Mouse (Mus musculus): ENCODE measurements around the gene Arl3. TPM values are rescaled to one million over a fixed set of nuclear protein-coding genes. Genes with fewer than 3 reads are reported as not detected.

Arl3 gene
- total RNA-seq, 2 experiments from 2014 or later = 79.9 to 86.2 TPM

DNA sequence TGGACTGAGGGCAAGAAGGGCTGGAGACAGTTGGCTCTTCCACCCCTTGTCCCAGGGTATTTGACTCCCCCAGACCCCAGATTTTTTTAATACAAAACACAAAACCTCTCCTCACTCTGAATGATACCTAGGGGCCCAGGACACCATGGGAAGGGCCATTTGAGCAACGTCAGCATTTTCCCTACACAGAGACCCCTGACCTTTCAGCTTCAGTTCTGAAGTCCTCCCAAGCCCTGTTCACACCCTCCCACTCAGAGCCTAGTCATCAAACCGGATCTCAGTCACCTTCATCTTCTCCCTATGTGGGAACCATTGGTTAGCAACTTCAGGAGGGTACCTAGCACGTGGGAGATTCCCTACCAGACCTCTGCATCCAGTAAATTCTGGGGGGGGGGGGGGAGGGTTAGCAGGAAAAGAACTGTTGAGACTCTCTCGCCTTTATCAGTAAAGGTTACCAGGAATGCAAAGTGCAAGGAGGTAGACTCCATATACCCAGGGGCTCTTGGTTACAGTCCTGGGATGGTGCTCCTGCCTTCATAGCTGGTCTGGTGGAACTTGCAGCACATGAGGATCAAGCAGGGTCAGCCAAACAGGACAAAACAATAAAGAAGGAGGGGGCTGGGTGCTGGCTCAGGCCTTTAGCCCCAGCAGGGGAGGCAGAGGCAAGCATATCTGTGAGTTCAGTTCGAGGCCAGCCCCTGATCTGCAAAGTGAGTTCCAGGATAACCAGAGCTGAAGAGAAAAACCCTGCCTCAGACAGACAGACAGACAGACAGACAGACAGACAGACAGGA is 54.0 kb downstream of the Arl3 start:
- no peak for DNase-seq (ENCODE audit: low spot score)

DNA sequence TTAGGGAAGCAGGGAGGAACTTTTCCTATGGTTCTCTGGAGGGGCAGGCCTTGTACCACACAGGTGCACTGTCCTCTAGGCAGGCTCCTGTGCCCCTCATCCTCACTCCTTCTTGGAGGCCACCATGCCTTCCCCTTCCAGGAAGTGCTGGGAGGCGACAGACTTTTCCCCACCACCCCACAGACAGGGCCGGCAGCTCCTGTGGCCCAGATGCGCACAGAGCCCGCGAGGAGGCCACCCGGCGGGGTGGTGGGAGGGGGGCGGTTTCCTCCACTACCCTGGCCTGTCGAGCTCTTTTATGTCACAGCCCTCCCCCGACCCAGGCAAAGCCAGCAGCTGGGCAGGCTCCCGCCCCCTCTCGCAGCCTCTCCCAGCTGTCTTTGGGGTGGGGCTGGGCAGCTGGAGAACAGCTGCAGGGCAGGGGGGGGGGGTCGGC is 54.6 kb downstream of the Arl3 start:
- DNase-seq (ENCODE audit: low spot score) = no peak

DNA sequence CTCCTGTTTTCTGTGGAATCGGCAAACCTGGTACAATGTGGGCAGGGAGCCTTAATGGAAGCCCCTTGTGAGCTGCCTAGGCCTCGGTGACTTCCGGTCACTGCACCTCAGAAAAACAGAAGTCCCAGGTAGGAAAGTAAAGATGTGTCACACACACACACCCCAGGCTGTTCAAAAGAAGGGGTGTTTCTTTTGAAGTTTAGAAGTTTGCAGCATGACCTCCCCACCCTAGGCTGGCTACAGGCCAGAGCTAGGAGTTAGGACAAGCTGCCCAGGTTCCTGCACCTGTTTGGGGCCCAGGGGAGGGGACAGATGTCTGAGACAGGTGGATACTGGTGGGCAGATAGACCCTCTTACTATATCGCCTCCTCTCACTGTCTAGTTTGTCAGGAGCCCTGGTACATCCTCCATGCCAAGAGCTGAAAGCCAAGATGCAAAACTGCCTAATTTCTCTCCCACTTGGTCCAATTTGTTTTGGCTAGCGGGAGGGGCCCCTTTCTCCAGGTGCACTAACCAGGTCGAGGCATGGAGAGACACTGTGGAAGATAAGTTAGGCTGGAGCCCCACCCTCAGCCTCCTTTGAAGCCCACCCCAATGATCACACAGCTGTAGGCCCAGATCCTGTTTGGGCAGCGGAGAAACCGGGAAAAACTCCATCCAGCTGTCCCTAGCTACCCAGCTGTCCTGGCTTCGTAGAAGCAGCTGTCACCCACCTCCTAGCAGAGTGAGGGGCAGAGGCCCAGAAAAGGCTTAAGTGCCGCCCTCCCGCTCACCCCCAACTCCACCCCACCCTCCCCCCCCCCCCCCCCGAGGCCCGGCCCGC is 55.3 kb downstream of the Arl3 start:
- no peak for DNase-seq (ENCODE audit: low spot score)

DNA sequence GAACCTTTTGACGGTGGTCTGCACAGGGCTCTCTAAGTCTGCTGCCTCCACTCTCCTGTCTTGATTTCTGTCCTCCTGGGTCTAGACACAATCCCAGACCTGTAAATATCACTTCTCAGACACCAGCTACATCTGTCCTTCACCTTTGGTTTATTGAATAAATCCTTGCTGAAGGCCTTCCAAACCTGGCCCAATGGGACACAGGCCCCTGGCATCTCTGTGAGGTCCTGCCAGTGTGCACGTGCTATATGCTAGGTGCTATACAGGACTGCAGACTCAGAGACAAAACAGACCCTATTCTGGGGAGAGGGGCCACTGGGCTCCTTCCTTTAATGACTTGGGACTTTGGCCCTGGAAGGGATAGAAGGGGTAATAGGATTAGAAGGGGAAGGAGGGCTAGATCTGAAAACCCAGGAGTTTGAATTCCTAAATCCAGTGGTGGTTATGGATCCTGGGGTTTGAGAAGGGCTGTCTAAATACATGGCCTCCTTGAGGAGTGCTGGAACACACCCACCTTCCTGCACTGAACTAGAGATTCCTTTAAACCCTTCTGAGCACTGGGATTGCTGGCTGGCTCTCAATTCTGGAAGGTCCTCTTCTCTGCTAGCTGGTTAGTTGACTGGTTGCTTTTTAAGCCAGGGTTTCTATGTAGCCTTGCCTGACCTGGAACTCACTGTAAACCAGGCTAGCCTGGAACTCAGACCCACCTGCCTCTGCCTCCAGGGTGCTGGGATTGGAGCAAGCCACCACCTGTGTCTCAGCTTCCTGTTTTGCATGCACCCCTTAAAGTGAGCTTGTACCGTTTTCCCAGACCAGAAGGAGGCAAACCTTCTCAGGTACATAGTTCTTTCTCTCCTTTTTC is 56.1 kb downstream of the Arl3 start:
- DNase-seq (ENCODE audit: low spot score) = no peak

DNA sequence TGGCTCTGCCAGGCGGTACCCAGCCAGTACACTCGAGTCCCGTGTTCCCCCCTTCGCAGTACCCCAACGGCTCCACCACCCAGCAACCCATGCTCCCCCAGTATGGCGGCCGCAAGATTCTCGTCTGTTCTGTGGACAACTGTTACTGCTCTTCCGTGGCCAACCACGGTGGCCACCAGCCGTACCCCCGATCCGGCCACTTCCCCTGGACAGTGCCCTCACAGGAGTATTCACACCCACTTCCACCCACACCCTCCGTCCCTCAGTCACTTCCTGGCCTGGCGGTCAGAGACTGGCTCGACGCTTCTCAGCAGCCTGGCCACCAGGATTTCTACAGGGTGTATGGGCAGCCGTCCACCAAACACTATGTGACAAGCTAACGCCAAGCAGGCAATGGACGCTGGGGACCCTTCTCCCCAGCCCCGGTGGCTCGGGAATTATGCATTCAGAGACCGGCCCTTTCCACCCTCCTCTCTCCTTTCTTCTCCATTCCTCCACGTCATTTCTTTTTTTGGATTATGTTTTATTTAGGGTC is 57.6 kb downstream of the Arl3 start:
- no peak for DNase-seq (ENCODE audit: low spot score)

DNA sequence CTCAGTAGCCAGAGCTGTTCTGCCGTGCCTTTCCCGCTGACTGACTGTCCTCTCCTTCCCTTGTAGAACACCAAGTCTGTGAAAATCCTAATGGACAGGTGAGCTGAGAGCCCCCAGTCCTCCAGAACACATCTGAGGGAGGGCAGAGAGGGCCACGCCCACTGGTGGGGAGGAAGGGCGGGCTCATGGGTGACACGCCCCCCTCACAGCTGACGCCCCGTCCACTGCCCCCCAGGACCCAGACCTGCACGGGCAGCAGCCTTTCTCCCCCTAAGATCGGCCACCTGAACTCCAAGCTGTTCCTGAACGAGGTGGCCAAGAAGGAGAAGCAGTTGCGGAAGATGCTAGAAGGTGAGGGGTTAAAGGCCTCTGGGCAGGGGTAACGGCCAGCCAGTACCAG is 58.6 kb downstream of the Arl3 start:
- DNase-seq (ENCODE audit: low spot score) = no peak

DNA sequence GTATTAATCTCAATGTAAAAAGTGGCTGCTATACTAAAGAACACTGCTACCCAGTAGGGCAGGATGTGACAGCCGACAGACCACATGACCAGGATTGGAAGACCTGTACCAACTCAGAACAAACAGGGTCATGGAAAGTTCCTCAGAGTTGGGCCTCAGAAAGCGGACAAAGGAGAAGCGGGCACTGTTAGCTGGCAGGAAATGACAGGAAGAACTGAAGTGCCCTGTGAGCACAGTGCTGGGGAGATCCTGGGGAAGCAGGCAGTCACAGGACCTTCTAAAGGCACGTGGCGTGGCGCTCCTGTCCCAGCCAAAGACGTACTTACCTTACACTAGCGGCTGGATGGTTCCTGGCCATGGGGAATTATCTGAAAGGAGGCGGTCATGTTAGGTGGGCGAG is 61.7 kb downstream of the Arl3 start:
- DNase-seq (ENCODE audit: low spot score) = no peak

DNA sequence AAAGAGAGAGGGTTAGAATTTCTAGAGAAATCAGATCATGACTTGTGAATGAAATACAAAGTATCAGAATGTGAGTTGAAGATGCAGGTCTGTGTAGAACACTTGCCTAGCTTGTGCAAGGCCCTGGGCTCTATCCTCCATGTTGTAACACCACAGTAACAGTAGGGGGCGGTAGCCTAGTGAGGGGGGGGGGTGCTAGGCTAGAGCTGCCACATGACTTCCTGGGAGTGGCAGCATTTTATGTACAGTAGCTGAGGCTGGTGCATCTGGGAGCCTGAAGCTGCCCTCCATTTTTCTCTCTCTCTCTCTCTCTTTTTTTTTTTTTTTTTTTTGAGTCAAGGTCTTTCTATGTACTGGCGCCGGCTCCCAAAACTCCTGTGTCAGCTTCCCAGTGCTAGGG is 62.2 kb downstream of the Arl3 start:
- no peak for DNase-seq (ENCODE audit: low spot score)

DNA sequence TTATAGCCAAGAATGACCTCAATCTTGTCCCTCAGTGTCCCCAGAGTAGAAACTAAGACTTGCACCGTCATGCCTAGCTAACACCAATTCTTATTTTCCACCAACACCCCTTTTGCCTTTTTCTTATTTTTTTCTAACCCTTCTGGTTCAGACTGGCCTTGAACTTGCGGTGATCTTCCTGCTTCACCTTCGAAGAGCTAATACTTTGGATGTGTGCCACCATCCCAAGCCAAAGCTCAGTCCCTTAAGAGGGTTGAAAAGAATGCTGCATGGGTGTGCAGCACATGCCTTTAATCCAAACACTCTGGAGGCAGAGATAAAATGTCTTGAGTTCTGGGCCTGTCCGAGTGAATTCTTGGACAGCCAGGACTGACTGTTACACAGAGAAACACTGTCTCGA is 62.6 kb downstream of the Arl3 start:
- DNase-seq (ENCODE audit: low spot score) = no peak

DNA sequence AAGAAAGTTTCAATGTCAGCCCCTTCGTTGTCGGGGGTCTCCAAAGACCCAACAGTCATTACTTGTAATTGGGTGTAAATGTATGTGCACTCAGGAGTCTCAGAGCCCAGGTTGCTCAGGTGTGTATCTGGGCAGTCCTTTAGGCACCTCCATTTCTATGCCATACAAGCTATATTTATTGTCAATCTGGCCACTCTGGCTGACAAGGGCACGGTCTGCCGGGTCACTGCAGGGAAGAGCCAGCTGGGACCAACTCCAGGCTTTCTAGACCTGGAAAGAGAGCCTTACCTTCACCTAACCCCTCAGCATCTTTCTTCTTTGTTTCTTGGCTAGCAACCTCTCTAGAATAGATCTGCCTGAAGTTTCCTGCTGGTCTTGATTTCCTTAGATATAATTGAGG is 63.3 kb downstream of the Arl3 start:
- DNase-seq (ENCODE audit: low spot score) = no peak

DNA sequence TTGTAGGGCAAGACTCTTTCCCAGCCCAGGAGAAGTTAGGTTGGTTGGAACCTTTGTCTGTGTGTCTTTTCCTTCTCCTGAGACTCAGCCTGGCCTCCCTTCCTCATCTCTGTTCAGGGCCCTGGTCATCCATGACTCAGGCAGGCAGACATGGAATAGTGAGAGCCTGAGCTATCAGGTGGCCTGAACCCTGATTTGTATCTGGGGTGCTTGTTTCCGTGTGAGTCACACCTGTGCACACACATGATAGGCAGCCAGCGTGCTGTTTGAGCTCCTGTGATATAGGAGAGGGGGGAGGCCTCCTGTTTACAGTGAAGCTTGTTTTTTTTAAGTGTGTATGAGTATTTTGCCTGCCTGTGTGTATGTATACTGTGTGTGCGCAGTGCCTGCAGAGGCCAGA is 63.8 kb downstream of the Arl3 start:
- DNase-seq (ENCODE audit: low spot score) = no peak

DNA sequence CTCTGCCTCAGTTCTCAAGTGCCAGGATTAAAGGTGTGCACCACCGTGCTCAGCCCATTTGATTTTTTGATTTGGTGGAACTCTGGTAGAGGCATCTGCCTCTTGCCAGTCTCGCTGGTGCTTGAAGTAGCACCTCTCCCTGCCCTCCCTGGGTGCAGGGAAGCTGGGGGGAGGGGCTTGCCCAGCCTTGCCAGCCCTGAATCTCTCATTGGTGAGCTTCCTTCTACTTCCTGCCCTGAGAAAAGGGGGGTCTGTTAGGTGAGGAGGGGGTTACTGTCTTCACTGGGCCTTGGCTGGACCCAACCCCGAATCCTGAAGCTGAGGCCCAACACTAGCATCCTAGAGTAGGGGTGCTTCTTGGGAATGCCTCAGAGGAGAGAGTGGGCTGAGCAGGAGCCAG is 64.3 kb downstream of the Arl3 start:
- no peak for DNase-seq (ENCODE audit: low spot score)

DNA sequence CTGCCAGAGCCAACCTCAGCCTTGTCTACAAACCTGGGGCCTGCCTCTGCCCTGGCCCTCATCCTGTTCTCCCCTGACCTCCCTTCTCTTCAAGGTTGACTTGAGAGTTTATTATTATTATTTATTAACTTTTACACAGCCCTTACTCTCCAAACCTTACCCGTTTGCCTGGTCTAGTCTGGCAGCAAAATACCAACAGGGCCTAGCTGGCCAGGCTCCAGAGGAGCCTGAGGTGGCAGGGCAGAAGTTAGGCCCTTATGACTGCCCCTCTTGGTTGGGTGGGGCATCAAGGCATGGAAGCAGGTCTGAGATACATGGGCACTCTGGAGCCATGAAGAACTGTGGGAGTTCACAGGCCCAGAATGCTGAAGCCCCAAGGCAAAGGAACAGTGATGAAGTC is 65.2 kb downstream of the Arl3 start:
- DNase-seq (ENCODE audit: low spot score) = no peak

DNA sequence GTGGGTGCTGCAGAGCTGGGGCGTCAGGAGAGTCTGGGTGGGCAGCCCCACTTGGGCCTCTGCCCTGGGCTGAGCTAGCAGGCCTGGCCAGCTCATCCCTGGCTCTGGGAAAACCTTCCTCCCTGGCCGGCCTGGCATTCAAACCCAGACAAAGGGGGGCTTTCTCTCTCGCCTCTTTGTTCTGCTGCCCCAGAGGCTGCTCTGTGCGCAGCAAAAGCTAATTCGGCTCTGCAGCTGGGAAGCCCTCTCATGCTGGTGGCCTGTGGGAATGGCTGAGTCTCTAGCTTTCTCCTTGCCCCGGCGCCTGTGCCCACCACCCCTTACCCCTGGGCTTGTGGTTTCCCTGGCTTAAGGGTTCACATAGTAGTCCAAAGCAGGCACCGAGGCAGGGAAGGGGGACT is 65.8 kb downstream of the Arl3 start:
- DNase-seq (ENCODE audit: low spot score) = no peak

DNA sequence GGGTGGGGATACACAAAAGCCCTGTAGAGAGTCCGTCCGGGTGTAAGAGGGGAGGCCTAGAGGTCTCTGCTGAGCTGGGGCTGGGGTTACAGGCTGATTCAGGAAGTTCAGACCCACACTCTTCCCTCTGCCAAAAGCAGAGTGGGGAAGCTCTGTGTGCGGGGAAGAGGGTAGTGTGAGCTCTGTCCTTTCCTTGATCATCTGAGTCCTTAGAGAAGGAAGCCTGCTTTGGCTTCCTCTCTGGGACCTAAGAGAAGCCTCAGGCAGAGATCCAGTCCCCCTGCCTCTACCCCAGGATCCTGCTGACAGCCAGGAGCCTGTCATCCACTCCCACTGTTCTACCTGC is 66.7 kb downstream of the Arl3 start:
- DNase-seq (ENCODE audit: low spot score) = no peak

DNA sequence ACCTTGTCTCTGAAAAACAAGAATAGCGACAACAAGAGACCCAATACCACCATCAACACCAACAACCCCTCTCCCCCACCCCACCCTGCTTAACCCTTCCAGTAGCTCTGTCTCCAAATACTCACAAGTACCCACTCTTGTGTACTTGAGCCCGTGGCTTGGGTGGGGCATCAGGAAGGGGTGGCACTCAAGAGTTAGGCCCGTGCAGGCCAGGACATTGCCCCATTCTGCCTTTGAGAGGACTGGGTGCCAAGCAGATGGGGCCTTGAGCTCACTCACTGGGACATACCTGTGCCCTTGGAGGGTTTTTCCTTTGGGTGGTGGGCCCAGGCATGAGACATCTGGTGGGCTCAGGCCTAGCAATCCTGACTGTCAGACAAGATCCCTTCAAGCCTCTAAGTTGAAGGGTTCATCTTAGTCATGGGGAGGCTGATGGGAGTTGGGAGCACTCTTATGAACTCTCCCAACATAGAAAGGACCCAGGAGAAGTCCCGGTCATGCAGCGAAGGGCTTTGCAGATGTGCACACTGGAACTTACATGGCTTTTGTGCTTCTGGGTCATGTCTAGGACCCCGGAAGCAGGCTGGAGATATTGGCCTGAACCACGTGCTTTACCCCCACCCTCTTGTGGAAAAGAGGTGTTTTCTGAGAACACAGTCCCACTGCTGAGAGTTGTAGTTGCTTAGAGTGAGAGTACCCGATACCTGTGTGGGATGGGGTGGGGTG is 67.2 kb downstream of the Arl3 start:
- no peak for DNase-seq (ENCODE audit: low spot score)

DNA sequence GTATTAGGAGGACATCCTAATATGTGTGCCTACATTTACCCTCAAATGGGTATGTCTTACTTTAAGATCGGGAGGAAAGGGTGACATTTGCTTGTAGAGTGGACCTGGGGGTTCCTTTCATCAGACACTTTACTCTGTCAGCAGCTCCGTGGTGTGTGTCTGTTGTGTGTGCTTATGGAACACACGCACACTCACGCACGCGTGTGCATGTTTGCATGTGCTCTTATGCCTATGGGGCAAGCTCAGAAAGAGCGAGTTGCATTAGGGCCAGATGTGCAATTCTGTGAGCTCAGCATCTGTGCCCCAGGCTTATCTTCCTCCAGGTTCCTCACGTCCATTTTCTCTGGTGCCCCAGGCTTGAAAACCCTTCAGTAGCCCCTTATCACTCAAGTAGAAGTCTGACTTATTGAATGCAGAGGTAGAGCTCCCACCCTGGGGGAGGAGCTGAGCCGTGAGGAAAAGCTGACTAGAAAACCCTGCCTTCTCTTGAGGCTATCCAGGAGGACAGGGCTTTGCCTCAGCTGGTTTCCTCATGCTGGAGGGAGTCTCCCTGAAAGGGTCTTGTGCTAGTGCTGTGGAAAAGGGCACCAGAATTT is 68.1 kb downstream of the Arl3 start:
- DNase-seq (ENCODE audit: low spot score) = no peak

DNA sequence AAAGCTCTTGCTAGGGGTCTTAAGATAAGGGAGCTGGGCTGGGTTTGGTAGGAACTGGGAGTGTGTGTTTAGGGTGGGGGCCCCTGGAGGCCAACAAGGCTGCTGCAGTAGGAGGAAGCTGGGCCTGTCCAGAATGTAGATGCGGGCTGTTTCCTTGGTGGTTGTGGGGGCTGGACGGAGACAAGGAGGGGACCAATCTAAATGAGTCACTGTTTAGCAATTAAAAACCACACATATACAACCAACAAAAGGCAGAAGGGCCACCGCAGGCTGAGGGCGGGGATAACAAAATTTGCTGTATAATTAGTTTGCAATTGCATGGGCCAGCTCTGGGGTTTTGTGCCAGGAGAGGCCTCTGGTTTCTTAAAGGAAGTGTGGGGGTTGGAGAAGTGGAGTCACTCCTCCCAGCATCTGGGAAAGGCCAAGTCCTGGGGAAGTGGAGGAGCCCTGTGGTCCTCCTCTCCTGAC is 68.9 kb downstream of the Arl3 start:
- peak; percentile 56 for DNase-seq (ENCODE audit: low spot score)

DNA sequence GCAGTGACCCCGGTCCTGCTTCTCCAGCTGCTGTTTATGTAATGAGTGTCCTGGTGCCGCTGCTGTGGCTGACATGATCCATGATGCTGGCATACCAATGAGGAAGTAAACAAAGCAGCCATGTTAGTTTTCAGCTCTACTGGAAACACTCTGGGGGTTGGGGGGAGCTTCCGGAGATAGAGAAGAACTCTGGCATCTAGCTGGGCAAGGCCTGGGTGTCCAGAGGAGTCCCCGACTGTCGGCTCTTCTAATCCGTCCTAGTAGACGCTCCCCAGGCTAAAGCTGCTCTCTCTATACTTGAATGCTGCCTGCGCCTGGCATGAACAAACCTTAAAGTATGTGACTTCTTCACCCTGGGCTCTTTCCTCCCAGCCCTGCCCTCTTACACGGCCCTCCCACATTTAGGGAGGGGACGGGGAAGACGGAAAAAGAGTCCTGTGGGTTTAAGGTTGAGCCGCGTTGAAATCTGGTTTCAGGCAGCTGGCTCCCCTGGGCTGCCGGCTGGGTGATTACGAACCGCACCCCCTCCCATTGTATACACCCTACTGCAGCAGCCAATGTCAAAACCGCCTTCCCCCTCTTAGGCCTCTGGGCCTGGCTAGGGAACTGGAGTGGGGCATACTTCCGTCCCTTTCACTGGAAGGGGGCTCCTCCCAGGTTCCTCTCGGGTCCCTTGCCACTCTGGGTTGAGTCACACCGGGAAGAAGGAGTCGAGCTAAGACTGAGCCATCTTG is 69.5 kb downstream of the Arl3 start:
- DNase-seq (ENCODE audit: low spot score) = peak; percentile 78
